Mouse (Mus musculus) embryonic fibroblast, embryonic 13.5 days (primary cell): ENCODE measurements around the gene Slc36a1. TPM values are rescaled to one million over a fixed set of nuclear protein-coding genes. Genes with fewer than 3 reads are reported as not detected.

Source experiments
- H3K27ac ChIP-seq: 2 replicates; pipeline ENCODE4 v1.5.1; 2012; ENCODE audit warnings: low read length, control low read depth, inconsistent platforms; ENCODE audit not compliant: insufficient read depth
- H3K4me1 ChIP-seq: 2 replicates; pipeline ENCODE4 v1.6.1; 2011; ENCODE audit warnings: low read length; ENCODE audit not compliant: control insufficient read depth, insufficient read depth
- H3K4me3 ChIP-seq: 2 replicates; pipeline ENCODE4 v1.5.1; 2011; ENCODE audit warnings: mild to moderate bottlenecking, control low read depth, low read length; ENCODE audit not compliant: insufficient read depth
- CTCF ChIP-seq: IDR thresholded peaks from 2 replicates; pipeline ENCODE4 v1.5.1; 2011; ENCODE audit warnings: mild to moderate bottlenecking, control low read depth, low read length, moderate library complexity, borderline replicate concordance; ENCODE audit not compliant: insufficient read depth
- POLR2A ChIP-seq: IDR thresholded peaks from 2 replicates; pipeline ENCODE4 v1.6.1; 2011; ENCODE audit warnings: low read depth, mild to moderate bottlenecking, control low read depth, low read length, moderate library complexity
- polyA plus RNA-seq: library from polyadenylated mRNA; stranded (reverse); fragments of >200 nt; gene quantifications from 2 replicates; pipeline ENCODE4 v1.2.4, GENCODE M21; 2011; ENCODE audit warnings: low read depth; ENCODE audit not compliant: missing spikeins, insufficient read length

Gene Slc36a1
- polyA plus RNA-seq, 1 experiment: 15.7 TPM

GRCm38 (mm10) chr11:55208001-55208690, 4.0 kb downstream of the Slc36a1 start:
- no peaks in the 10 kb centered on the region; the same call in 1 of the 2 replicates for H3K4me1 ChIP-seq
- no peak overlapping the region for H3K4me3 ChIP-seq
- no peak overlapping the region for H3K27ac ChIP-seq
- TF ChIP-seq POLR2A (no peak), CTCF (no peak)

- no peak for TF ChIP-seq CTCF
- no peak for TF ChIP-seq POLR2A
Measured at GRCm38 (mm10) chr11:55209032-55209431, 4.9 kb downstream of the Slc36a1 start.

GRCm38 (mm10) chr11:55209626-55210353, 5.6 kb downstream of the Slc36a1 start:
- TF ChIP-seq POLR2A: no peak
- TF ChIP-seq CTCF: no peak
- H3K27ac ChIP-seq: no peak overlapping the region
- H3K4me1 ChIP-seq: no peaks in the 10 kb centered on the region; the same call in 1 of the 2 replicates
- no peak overlapping the region for H3K4me3 ChIP-seq

More at GRCm38 (mm10) chr11:55209032-55209431, 4.9 kb downstream of the Slc36a1 start:
- H3K4me1 ChIP-seq: no peaks in the 10 kb centered on the region; the same call in 1 of the 2 replicates
- no peak overlapping the region for H3K4me3 ChIP-seq
- H3K27ac ChIP-seq: no peak overlapping the region

- Histone ChIP-seq H3K4me3 (no peak overlapping the region), H3K4me1 (no peaks in the 10 kb centered on the region), H3K27ac (no peak overlapping the region)
- TF ChIP-seq POLR2A (no peak), CTCF (no peak)
Measured at GRCm38 (mm10) chr11:55213518-55213917, 9.4 kb downstream of the Slc36a1 start.

GRCm38 (mm10) chr11:55214161-55214560, 10.0 kb downstream of the Slc36a1 start:
- no peak for TF ChIP-seq POLR2A
- no peak for TF ChIP-seq CTCF
- H3K4me1 ChIP-seq: no peaks in the 10 kb centered on the region
- no peak overlapping the region for H3K27ac ChIP-seq
- H3K4me3 ChIP-seq: no peak overlapping the region

- Histone ChIP-seq H3K4me3 (no peak overlapping the region), H3K27ac (no peak overlapping the region), H3K4me1 (no peaks in the 10 kb centered on the region)
- TF ChIP-seq POLR2A: no peak
- no peak for TF ChIP-seq CTCF
Measured at GRCm38 (mm10) chr11:55214978-55215377, 10.8 kb downstream of the Slc36a1 start.

- Histone ChIP-seq H3K4me3 (no peak overlapping the region), H3K4me1 (no peaks in the 10 kb centered on the region), H3K27ac (no peak overlapping the region)
- TF ChIP-seq POLR2A (no peak), CTCF (no peak)
Measured at GRCm38 (mm10) chr11:55216061-55216460, 11.9 kb downstream of the Slc36a1 start.

GRCm38 (mm10) chr11:55216830-55217229, 12.7 kb downstream of the Slc36a1 start:
- H3K4me3 ChIP-seq: no peak overlapping the region
- H3K4me1 ChIP-seq: no peaks in the 10 kb centered on the region
- TF ChIP-seq CTCF (no peak), POLR2A (no peak)
- no peak overlapping the region for H3K27ac ChIP-seq

- Histone ChIP-seq H3K27ac (no peak overlapping the region), H3K4me3 (no peak overlapping the region), H3K4me1 (no peaks in the 10 kb centered on the region)
- TF ChIP-seq POLR2A (no peak), CTCF (no peak)
Measured at GRCm38 (mm10) chr11:55217418-55217817, 13.3 kb downstream of the Slc36a1 start.

GRCm38 (mm10) chr11:55217880-55218279, 13.7 kb downstream of the Slc36a1 start:
- no peak for TF ChIP-seq CTCF
- TF ChIP-seq POLR2A: no peak
- Histone ChIP-seq H3K27ac (no peak overlapping the region), H3K4me1 (no peaks in the 10 kb centered on the region), H3K4me3 (no peak overlapping the region)
